Mouse (Mus musculus) adrenal gland, adult 10 weeks (tissue): ENCODE measurements around the gene Cisd3. TPM values are rescaled to one million over a fixed set of nuclear protein-coding genes. Genes with fewer than 3 reads are reported as not detected.

Experiments
- polyA plus RNA-seq: library from polyadenylated mRNA; stranded (reverse); fragments of 350-450 nt; fragmentation: Illumina TruSeq; extraction: RNeasy Lipid Tissue Mini Kit (QIAGEN cat#74804); gene quantifications from one replicate; pipeline ENCODE4 v1.2.3, GENCODE M21; 2014; ENCODE audit warnings: low read depth, low replicate concordance

The Cisd3 gene
- 11.4 TPM for polyA plus RNA-seq

DNA sequence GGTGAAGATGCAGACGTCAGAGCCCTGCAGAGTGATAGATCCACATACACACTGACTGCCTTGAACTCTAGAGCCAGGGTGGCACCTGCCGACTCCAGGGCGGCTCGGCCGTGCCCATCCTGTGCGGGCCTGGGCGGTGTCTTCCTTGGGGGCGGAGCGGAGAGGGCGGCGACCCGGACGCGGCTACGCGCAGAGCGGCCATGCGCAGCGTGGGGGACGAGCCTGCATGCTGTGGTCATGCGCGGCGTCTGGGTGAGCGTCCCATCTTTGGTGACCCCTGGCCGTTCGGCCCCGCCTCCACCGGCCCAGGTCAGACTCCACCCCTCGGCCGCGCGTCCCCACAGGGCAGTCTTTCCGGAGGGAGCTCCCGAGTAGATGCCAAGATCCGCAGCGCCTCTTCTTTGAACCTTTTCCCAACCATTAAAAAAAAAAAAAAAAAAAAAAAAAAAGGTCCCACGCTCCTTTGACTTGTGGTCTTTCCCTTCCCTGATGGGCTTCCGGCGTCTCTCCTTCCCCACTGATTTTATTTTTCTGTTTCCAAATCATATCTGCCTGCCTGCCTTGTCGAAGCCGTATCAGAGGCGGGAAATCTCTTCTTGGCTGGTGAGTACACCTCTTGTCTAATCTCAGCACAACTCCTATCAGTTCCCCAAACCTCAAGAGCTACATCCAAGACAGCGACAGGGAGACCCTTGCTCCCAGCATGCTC, at the start of gene Cisd3:
TSS of gene Cisd3 (plus strand) at position 214 of the 709 bp plus-strand sequence.

DNA sequence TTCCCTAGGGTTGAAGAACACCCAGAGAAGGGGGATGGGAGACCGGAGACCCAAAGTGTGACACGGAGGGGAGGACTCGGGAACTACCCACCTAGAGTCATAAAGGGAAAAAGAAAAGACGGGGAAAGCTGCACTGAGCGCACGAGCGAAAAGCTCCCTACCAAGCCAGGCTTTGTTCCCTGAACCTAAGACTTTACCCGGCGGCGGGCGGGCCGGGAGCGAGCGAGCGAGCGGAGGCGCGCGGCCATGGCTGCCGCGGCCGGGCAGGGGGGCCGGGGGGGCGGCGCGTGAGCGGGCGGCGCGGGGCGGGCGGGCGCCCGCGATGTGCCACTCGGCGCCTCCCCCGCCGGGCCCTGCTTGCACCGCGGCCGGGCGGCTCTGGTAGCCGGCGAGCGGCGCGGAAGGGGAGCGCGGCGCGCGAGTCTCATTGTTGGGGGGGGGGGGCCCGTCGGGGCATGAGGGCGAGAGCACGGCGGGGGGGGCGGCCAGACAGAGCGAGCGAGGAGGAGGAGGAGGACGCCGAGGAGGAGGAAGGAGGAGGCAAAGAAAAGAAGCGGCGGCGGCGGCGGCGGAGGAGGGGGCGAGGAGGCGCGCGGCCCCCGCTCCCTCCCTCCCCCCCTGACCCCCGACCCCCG, 22.6 kb upstream of the Cisd3 start, which contains the start of gene Mllt6:
TSS of gene Mllt6 (plus strand) at position 522 of the 635 bp plus-strand sequence.

DNA sequence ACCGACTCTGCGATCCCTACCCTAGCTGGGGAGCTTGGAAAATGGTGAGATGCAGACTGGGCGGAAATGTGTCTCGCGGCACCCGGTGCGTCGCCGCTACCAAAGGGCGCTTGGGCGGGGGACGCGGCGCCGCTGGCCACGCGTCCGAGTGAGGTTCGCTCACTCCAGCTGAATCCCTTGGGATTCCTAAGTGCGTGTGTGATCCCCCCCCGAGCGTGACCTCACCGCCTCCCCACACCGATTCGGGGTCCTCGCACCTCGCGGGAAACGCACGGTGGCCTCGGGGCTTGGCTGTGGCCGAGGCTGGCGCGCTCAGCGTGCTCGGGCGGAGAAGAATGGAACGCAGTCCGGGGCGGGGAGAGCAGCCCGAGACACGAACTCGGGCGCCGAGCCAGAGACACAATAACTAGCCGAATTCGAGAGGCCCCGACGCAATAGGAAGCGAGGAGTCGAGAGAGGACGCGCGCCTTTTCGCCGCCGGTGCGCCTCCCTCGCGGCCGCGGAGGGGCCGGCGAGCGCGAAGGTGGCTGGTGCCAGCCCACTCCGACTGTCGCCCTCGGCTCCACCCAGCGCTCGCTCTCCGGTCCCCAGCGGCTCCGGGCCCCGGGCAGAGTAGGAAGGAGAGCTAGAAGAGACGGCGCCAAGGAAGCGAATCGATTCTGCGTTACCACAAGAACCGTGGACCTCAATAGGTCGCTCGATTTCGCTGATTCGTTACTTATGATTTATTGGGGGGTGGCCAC, 14.5 kb downstream of the Cisd3 start, which contains the start of gene Pcgf2:
TSS of gene Pcgf2 (minus strand) at position 495 of the 743 bp plus-strand sequence.

DNA sequence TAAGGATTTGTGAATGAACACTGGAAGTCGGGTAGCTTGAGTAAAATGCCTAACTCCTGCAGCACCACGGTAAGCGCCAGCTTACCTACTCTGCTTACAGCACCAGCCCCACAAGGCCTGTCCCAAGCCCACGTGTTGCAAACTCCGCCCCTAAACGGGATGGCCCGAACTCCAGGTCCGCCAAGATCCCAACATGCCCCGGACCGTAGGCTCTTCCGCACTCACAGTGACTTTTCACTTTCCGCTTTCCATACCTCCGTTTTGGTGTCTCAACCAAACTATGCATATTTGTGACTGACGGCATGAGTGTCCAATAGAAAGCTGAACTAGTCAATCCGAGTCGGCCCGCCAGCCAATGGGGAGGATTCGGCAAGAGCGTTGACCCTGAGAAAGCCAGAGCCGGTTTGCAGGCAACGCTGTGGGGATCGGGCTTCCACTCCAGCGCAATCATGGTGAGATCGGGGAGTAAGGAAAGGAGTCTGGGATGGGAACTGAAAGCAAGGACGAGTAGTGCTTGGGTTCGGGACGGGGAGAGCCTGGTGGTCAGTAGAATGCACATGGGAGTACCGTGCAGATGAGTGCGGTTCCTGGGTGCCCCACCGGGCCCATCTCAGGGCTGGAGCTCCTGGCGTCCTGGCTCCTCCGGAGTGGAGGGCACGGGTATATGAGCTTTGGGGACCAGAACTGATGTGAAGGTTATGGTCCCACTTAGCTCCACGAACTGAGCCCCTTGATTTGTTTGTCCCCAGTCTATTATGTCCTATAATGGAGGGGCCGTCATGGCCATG, 17.6 kb downstream of the Cisd3 start, which contains the start of gene Psmb3:
TSS of gene Psmb3 (plus strand) at position 361 of the 788 bp plus-strand sequence.

Other genes with a start within 250 kb of the Cisd3 start
- gene 4933428G20Rik, start 185.5 kb upstream of the Cisd3 start, polyA plus RNA-seq: not detected
- gene Srcin1, start 109.6 kb upstream of the Cisd3 start, polyA plus RNA-seq: 3.6 TPM
- gene Epop, start 56.1 kb upstream of the Cisd3 start, polyA plus RNA-seq: 0.23 TPM
- 7.2 TPM for gene Mllt6, start 22.4 kb upstream of the Cisd3 start, polyA plus RNA-seq
- 3.8 TPM for gene Pcgf2, start 14.7 kb downstream of the Cisd3 start, polyA plus RNA-seq
- gene Psmb3, start 17.6 kb downstream of the Cisd3 start, polyA plus RNA-seq: 12.1 TPM
- 17.1 TPM for gene Pip4k2b, start 58.9 kb downstream of the Cisd3 start, polyA plus RNA-seq
- gene Cwc25, start 80.7 kb downstream of the Cisd3 start, polyA plus RNA-seq: 20.1 TPM
- not detected for gene 1700001P01Rik, start 90.1 kb downstream of the Cisd3 start, polyA plus RNA-seq
- gene Rpl23, start 96.6 kb downstream of the Cisd3 start, polyA plus RNA-seq: 1,551 TPM
- 49.3 TPM for gene Lasp1, start 113.2 kb downstream of the Cisd3 start, polyA plus RNA-seq
- 9.6 TPM for gene B230217C12Rik, start 155.0 kb downstream of the Cisd3 start, polyA plus RNA-seq
- 4.6 TPM for gene Fbxo47, start 198.3 kb downstream of the Cisd3 start, polyA plus RNA-seq